Mouse (Mus musculus): Measurements from ENCODE around the gene Rad50. TPM values are rescaled to one million over a fixed set of nuclear protein-coding genes. Genes with fewer than 3 reads are reported as not detected.
A peak's percentile ranks its signal among the peaks of the same experiment; 100 is the strongest.

Rad50 gene
- total RNA-seq, 1 experiment from 2014 or later, result 112 TPM

DNA sequence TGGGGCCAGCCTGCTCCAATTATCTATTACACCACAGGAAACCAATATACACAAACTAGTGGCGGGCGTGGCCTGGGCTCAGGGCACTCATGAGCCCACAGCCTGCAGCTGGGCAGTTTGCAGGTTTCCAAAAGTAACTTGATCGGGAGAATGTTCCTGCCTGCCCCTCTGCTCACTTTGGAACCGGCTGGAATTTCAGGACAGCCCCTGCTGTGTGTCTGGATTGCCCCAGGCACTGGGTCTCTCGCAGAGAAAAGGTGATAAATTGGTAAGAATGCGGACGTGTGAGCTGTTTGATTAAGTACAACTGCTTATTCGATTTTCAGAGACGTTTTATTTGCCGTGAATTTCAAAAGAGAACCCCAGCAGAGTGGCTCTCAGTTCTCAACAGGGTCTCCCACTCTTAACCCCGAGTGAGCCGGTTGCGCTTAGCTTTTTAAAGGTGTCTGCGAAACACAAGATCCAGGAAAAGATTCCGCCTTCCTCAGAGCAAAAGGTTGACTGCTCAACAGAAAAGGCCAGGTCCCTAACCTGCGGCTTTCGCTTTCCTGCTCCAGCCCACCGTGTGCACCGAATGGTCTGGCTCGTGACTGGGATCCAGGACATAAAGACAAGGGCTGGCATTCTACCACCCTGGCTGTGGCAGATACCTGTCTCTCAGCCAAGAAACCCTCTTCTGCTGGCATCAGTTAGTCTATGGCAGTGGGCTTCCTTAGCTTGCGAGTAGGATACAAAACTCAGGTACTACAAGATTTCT is 69.9 kb downstream of the Rad50 start:
- no peak for ATAC-seq (replicated peaks; ENCODE audit: low read depth, poor library complexity, severe bottlenecking)

- ATAC-seq (replicated peaks; ENCODE audit: low read depth, poor library complexity, severe bottlenecking), result no peak
Measured at GRCm38 (mm10) chr11:53636183-53636646, 70.9 kb downstream of the Rad50 start.

GRCm38 (mm10) chr11:53635590-53636182 is 71.4 kb downstream of the Rad50 start:
- no peak for ATAC-seq (replicated peaks; ENCODE audit: low read depth, poor library complexity, severe bottlenecking)

- ATAC-seq (replicated peaks; ENCODE audit: low read depth, poor library complexity, severe bottlenecking), result no peak
Measured at GRCm38 (mm10) chr11:53634556-53634955, 72.6 kb downstream of the Rad50 start, which contains the start of gene Il13. Il13 (minus strand) TSS chr11:53634702.

DNA sequence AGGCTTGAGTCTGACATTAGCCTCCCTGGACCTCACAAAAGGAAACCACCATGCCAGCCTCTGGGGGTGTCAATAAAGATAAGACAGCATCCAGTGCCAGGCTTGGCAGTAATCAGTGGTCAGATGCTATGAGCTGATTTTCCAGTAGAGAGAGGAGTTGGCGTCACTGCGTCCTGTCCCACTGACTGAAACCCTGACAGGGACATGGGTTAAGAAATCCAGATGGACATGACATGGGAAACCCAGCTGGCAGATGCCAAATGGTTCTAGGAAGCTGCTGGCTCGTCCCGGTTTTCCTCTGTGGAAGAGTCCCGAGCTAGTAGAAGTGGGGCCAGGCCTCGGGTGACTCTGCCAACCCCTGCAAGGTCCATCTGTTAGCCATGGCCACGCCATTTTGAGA is 73.5 kb downstream of the Rad50 start:
- ATAC-seq (replicated peaks; ENCODE audit: low read depth, poor library complexity, severe bottlenecking), result 0 out of 2 replicates have a peak, but pooled peaks have one; percentile 22

DNA sequence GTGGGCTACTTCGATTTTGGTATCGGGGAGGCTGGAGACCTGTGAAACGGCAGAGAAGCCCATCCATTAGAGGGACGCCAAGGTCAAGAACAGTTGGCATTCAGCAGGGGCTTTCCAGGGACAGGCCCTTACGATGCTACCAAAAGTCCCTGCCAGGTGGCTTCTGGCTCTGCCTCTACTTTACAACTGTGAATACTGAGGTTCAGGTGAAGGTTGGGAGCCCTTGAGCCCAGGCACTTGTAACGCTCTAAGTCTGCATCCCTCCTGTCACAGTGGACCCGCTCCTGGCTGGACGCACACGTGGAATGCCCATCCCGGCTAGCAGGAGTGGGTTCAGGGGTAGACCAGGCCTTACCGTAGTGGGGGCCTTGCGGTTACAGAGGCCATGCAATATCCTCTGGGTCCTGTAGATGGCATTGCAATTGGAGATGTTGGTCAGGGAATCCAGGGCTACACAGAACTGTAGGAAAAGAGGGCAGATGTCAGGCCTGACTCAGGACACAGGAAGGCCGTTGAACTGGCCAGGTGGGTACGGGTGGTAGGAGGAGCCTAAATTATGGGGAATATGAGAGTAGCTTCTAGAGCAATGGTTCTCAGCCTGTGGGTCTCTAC is 74.9 kb downstream of the Rad50 start:
- peak; percentile 35; the same call in 1 of the 2 replicates for ATAC-seq (replicated peaks; ENCODE audit: low read depth, poor library complexity, severe bottlenecking)

DNA sequence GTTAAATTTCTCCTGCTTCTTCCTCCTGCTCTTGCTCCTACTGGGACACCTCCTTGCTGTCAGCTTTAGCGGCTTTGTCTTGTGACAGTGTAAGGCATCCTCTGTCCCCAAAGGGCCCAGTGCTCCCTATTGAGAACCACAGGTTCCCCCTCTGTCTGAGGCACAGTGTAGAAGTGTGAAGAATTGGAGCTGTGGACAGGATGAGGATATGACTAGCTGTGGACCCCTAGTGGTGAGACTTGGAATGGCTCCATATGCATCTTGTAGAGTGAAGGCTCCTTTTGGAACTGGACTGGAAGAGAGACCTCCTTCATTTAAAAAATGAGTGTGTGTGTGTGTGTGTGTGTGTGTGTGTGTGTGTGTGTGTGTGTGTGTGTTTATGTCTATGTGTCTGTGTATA is 79.3 kb downstream of the Rad50 start:
- peak; percentile 77 for ATAC-seq (replicated peaks; ENCODE audit: low read depth, poor library complexity, severe bottlenecking)

DNA sequence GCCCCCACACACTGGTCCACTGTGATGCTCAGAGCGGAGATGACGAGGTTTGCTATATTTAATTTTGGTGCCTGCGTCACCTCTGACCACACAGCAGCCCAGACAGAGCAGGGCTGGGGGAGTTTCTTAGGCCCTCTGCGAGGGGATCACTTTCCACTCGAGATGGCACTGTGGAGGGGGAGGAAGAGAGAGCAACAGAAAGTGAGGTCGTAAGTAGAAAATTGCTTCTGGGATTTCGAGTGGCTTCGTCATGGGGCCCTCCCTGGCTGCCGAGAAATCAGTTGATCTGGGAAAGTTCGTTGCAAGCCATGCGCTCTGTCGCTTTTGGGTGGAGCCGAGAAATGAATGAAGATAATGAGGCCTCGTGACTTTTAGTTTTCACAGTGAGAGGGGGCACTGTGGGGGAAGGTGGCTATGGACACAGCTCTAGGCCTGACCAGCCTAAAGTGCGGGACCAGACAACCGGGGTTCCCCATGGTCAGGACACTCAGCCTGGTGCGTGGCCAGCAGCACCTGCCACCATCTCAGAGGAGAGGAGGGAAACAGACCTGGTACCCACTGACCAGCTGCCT is 80.2 kb downstream of the Rad50 start:
- ATAC-seq (replicated peaks; ENCODE audit: low read depth, poor library complexity, severe bottlenecking), result no peak

DNA sequence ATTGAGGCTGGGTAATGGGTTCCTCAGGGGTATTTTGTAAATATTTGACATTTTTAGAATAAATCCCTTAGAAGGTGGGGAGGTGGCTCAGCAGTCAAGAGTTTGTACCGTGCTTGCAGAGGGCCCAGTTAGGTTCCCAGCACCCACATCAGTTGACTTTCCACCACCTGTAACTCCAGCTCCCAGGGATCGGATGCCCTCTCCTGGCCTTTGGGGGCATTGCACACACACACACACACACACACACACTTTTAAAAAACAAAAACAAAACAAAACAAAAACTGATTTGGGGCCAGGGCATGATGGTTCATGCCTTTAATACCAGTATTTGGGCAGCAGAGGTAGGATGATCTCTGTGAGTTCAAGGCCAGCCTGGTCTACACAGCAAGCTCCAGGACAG is 83.0 kb downstream of the Rad50 start:
- ATAC-seq (replicated peaks; ENCODE audit: low read depth, poor library complexity, severe bottlenecking), result no peak

DNA sequence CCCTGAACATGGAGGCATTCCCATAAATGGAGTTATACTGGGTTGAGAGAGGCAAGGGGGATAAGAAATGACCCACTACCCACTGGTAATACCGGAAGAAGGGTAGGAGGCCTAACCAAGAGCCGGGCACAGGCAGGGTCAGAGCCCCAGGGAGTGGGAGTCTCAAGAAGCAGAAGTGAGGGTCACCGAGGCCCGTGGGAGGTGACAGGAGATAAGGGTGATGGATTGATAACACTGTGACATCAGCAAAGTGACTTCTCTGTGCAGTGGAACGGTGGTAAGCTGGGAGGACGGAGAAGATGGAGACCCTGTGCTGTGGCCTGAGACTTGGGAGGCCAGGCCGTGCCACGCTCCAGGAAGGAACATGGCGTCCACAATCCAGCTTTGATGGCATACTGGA is 83.5 kb downstream of the Rad50 start:
- ATAC-seq (replicated peaks; ENCODE audit: low read depth, poor library complexity, severe bottlenecking), result no peak

- peak; percentile 45 for ATAC-seq (replicated peaks; ENCODE audit: low read depth, poor library complexity, severe bottlenecking)
Measured at GRCm38 (mm10) chr11:53622440-53622806, 84.7 kb downstream of the Rad50 start.

GRCm38 (mm10) chr11:53621582-53622439 is 85.3 kb downstream of the Rad50 start:
- ATAC-seq (replicated peaks; ENCODE audit: low read depth, poor library complexity, severe bottlenecking), result no peak

GRCm38 (mm10) chr11:53620094-53620493 is 87.0 kb downstream of the Rad50 start:
- no peak for ATAC-seq (replicated peaks; ENCODE audit: low read depth, poor library complexity, severe bottlenecking)

DNA sequence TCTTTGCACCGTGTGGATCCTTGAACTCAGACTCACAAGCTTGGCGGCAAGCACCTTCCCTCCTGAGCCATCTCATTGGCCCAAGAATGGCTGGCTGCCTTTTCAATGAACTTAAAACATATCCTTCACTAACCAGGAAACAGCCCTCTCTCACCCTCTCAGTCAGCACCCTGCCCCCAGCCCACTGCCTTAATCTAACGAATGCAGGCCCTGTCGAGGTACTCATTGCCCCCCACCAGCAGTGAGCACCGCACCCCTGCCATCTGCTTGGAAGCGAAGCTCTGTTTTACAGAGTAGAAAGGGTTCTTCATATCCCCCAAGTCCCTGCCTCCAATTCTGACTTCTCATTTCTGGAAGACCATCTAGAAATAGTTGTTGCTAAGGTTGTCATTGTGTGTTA is 87.7 kb downstream of the Rad50 start:
- ATAC-seq (replicated peaks; ENCODE audit: low read depth, poor library complexity, severe bottlenecking), result no peak

GRCm38 (mm10) chr11:53618619-53619198 is 88.4 kb downstream of the Rad50 start, which contains the start of gene Il4:
Il4 (minus strand) TSS chr11:53618669.
- no peak for ATAC-seq (replicated peaks; ENCODE audit: low read depth, poor library complexity, severe bottlenecking)

GRCm38 (mm10) chr11:53617562-53618109 is 89.5 kb downstream of the Rad50 start:
- no peak for ATAC-seq (replicated peaks; ENCODE audit: low read depth, poor library complexity, severe bottlenecking)

GRCm38 (mm10) chr11:53616748-53617558 is 90.2 kb downstream of the Rad50 start:
- ATAC-seq (replicated peaks; ENCODE audit: low read depth, poor library complexity, severe bottlenecking), result peak; percentile 78

- no peak for ATAC-seq (replicated peaks; ENCODE audit: low read depth, poor library complexity, severe bottlenecking)
Measured at GRCm38 (mm10) chr11:53615575-53615974, 91.5 kb downstream of the Rad50 start.

Data from common myeloid progenitor, adult 5-6 weeks (primary cell).